Mouse (Mus musculus) heart, postnatal 36 days (tissue): Measurements from ENCODE around the gene Krtap13-1. TPM values are rescaled to one million over a fixed set of nuclear protein-coding genes. Genes with fewer than 3 reads are reported as not detected.
"Not testable (repeated sequence)": the region's sequence is repeated elsewhere in the genome, so short reads cannot be mapped to it uniquely, and the experiment has no call there.

Source experiments
- DNase-seq, 2 experiments: peaks; one replicate each; pipeline ENCODE4 v3.0.0; 2021 to 2022
- intact Hi-C: fragments of 180-260 bp; cut with DNase I; formaldehyde crosslinking; loops from one replicate; pipeline ENCODE4 v1.15.1; 2025
- total RNA-seq, 2 experiments: library from RNA; stranded (reverse); gene quantifications; 2 replicates each; pipeline ENCODE4 v1.2.3; 2021

Krtap13-1 gene
- not detected for total RNA-seq

DNA sequence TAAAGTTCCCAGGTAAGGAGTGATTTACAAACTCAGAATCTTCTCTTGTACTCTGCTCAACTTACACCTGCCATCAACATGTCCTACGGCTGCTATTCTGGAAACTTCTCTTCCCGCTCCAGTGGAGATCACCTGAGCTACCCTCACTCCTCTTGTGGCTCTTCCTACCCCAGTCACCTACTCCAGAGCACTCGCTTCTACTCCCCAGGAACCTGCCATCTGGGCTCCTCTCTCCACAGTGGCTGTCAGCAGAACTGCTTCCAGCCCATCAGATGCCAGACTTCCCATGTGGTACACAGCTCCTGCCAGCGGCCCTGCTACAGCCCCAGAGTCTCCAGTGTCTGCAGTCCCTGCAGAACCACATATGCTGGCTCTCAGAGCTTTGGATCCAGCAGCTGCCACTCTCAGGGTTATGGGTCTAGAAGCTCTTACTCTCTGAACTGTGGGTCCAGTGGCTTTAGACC lies at the start of gene Krtap13-1:
Gene Krtap13-1, plus strand, starts transcription at position 51 of the 464 bp plus-strand sequence.
- intact Hi-C loops, result no loop called here
- DNase-seq, result no peak

DNA sequence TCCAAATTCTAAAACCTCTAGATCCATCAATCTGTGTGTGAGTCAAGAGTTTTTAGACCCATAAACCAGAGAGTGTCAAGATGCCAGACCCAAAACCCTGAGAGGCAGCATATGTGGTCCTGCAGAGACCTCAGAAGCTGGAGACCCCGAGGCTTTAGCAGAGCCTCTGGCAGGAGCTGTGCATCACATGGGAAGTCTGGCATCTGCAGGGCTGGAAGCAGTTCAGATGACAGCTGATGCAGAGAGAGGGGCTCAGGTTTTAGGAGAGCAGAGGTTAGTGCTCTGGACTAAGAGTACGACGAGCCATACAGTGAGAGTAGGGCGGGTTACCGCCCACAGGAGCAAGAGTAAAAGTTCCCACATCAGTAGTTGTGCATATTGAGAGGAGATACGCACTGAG lies 49.6 kb upstream of the Krtap13-1 start:
- intact Hi-C loops, result no loop called here

DNA sequence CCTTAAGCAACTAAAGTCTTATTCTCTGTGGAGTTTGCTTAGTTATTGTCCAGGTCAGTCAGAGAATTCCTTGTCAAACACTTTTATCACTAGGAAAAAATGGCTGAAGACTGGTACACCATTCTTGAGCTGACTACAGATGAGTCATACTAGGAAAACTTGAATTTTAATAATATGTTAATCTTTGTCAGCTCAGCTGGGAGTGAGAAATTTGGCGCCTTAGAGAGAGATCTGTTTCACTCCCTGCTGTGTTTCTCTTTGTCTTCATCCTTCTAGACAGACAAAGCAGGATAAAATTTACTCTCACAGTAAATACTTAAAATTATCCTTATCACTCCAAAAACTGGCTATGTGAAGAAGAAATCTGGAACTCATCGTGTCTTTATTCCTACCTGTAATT lies 47.4 kb upstream of the Krtap13-1 start:
- no peak for DNase-seq
- intact Hi-C loops, result no loop called here

More for the DNA sequence above, 49.6 kb upstream of the Krtap13-1 start:
- no peak for DNase-seq

DNA sequence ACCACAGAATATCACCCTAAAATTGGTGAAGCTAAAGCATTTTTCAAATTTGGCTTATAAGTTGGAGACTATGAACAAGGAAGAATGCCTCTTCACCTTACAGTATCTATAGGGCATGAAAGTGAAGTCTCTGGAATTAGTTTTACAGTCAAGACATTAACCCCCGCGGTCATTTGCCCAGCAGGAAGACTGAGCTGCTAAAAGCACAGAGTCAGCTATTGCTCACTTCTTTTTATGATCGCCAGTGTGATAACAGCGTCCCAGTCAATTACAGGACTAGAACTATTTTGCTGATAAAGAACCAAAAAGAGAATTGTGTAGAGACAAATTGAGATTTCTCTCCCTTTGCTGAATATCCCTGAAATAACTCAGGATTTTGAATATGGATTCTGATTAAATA lies 32.4 kb upstream of the Krtap13-1 start:
- no peak for DNase-seq
- intact Hi-C loops, result no loop called here

DNA sequence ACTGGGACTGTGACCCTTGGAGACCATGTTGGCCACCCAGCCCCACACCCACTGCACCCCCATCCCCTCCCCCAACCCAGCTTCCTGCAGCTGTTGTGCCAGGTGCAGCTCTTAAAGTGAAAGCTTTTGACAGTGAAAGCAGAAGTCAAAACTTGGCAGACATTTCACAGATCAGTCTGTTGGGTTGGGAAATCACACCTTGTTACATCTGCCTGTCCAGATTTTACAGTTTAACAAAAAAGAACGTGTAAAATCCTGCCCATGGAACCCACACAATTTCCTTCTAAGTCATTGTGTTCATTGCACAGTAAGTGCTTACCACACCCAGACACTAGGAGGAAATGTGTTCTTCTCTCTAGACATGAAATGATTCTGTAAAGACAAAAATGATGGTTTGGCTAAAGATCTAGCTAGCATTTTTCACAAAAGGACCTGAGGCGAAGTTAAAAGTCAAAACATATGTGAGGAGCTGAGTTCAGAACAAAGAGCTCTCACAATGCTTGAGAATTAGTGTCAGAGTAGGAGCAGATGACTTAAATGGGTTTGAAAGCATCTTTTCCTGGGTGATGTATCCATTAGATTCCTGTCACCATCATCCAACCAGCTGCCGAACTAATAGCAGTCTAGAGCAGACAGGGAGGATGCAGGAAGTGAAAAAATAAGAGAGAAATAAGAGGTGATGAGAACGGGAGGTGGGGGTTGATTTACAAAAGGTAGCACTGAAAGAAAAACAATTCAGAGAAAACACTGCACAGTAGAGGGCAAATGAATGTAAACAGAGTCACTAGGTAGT lies 27.4 kb upstream of the Krtap13-1 start:
- no peak for DNase-seq
- intact Hi-C loops, result no loop called here

DNA sequence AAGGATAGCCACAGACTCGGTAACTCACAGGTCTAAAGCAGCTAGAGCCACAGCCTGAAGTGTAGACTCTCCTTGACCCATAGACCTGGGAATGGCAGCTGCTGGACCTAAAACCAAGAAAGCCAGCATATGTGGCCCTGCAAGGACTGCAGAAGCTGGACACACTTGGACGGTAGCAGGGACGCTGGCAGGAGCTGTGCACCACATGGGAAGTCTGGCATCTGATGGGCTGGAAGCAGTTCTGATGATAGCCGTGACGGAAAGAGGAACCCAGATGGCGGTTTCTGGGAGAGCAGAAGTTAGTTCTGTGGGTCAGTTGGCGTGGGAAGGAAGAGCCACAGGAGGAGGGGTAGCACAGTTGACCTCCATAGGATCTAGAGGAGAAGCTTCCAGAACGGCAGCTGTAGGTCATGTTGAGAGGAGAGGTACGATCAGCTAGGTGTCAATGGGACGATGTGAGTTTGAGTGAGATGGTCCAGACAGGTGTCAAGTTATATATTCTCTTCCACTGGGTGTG lies 21.1 kb upstream of the Krtap13-1 start, which contains the start of gene 2310061N02Rik:
Gene 2310061N02Rik, minus strand, starts transcription at position 467 of the 517 bp plus-strand sequence.
- intact Hi-C loops, result no loop called here
- no peak for DNase-seq

DNA sequence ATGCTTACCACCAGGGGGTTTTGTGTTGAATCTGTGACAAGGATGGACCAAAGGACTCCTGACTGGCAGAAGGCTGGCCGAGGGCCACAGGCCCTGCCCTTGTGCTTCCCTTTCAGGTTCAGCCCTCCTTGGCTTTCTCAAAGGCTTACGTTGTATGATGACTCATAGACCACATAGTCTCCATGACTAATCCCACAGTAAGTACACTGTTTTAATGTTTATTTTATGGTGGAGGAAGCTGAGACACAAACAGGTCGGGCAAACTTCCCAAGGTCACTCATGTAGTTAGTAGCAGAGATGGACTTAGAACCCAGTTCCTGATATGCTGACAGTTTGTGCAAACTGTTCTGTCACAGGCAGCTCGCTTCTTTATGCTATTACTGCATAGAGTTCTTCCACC lies 17.9 kb upstream of the Krtap13-1 start:
- intact Hi-C loops, result no loop called here
- DNase-seq, result no peak

DNA sequence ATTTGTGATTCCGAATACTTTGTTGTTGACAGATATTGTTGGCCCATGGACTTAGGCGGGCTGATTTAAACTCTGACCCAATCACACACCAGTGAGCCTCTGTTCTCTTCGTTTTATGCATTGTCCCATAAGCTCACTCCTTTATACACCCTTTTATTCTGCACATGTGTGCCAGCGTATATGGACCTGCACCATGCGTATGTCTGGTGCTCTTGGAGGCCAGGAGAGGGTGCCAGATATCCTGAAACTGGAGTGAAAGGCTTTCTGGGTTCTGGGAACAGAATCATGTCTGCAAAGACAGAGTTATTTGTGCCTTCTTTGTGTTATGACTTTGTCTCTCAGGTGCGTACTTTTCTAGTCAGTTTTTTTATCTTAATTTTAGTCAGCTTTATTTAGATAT lies 17.4 kb upstream of the Krtap13-1 start:
- intact Hi-C loops, result no loop called here
- DNase-seq, result no peak

DNA sequence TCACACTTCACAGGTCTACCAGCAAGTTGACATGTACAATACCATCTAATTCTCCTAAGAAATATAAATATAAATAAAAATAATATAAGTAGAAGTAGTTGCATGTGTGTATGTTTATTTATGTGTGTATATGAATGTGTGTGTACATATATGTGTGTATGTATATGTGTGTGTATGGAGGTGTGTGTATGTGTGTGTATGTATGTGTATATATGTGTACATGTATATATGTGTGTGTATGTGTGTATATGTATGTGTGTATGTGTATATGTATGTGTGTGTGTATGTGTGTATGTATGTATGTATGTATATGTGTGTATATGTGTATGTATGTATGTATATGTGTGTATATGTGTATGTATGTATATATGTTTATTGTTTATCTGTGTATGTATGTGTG lies 12.1 kb upstream of the Krtap13-1 start:
- intact Hi-C loops, result no loop called here
- no peak for DNase-seq

DNA sequence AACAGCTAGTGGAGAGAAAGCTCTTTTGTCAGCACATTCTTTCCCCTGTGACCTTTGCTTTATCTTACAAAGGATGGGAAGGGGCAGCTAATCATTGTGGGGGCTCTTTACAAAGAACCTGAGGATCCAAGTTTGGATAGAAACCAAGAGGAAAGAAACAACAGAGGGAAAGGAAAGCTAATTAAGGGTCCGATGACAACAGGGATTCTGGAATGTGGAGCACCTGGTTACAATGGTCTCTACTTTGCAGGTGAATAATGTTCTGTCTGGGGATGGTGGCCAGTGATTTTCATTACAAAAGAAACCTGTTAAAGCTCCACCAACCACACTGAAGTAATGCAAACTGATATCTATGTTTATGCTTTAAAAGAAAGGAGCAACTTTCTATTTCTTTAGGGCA lies 8.6 kb upstream of the Krtap13-1 start:
- DNase-seq, result no peak
- intact Hi-C loops, result no loop called here

DNA sequence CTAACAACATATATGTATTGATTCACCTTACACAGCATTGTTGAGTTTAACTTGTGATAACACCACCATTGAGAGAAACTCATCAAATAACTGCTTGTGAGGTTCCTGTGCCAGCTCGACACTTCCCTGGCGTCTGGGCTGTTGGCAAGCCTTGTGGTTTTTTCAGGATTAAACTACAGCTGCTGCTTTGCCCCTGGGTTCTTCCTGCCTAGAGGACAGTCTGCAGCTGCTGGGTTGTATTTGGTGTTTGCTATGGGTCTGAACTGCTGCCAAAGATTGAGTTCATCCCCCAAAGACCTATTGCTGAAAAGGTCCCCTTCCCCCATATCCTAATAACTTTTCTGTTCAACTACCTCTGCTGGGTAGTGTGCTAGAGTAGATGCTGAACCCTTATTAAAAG lies 6.7 kb downstream of the Krtap13-1 start:
- DNase-seq, result no peak
- intact Hi-C loops, result no loop called here

DNA sequence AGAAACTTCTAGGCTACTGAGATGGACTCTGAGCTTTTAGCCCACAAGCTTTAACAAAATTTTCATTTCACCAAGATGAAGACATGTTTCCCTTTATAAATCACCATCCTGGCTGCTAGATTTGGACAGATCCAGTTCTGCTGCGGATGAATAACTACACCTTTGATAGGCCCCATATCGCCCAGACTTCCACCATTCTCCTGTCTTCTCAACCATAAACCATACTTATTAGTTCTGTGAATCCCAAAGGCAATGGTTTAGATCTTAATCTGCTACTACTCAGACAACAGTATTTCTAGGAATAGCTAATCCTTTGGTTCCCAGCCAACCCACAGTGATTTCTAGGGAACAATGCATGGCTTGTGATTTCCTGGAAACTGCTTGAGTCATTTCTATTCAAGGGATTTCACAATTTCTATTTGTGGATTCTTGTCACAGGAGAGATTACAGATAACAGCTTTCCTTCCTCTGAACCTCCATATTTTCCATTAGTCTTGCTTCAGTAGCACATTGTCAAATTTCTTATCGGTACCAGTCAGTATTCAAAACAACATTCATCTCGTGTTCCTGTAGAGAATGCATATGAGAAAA lies 16.2 kb downstream of the Krtap13-1 start:
- intact Hi-C loops, result no loop called here
- no peak for DNase-seq

DNA sequence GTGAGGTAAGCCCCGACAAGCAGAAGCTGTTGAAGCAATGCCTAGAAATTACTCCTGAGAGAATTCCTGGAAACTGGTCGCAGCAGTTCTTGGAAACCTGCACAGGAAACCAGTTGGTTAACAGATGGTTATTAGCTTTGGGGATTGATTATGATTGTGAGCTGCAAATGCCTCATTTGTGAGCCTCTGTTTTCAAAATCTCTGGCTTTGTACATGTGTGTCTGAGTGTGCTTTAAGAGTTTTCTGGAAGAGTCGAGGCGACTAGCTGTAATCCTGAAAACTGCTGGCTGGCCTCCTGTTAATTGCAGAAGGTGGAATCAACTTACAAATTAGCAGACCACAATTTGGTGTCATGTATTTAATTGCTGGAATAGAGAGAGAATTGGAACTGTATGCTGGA lies 19.3 kb downstream of the Krtap13-1 start:
- no peak for DNase-seq
- intact Hi-C loops, result no loop called here

DNA sequence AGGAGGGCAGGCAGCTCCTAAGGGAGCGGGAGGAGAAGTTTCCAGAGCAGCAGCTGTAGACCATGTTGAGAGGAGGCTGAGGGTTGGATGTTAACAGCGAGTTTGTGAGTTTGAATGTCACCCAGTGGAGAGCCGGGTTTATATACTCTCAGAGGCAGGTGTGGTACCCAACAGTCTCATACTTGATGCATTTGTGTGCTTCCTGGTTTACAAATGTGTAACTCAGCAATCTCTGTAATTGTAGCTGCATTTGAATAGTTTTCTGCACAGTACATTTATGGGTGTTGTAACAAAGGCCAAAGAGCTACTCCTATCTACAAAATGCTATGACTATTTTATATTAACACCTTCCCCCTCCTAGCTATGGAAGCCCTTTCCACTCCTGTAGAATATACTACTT lies 22.9 kb downstream of the Krtap13-1 start, which contains the start of gene Krtap13:
Gene Krtap13, minus strand, starts transcription at position 101 of the 400 bp plus-strand sequence.
- intact Hi-C loops, result not testable (repeated sequence)

DNA sequence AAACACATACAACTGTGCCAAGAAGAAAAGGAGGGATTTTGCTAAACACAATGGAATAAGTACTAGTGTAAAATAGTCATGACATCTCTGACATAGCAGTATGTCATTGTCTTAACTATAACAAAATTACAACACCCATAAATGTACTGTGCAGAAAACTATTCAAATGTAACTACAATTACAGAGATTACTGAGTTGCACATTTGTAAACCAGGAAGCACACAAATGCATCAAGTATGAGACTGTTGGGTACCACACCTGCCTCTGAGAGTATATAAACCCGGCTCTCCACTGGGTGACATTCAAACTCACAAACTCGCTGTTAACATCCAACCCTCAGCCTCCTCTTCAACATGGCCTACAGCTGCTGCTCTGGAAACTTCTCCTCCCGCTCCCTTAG lies 29.9 kb downstream of the Krtap13-1 start, which contains the start of gene 2310034C09Rik:
Gene 2310034C09Rik, plus strand, starts transcription at position 301 of the 400 bp plus-strand sequence.
- intact Hi-C loops, DNase-seq: not testable (repeated sequence)

More for the DNA sequence above, 22.9 kb downstream of the Krtap13-1 start, which contains the start of gene Krtap13:
- DNase-seq, result not testable (repeated sequence)

DNA sequence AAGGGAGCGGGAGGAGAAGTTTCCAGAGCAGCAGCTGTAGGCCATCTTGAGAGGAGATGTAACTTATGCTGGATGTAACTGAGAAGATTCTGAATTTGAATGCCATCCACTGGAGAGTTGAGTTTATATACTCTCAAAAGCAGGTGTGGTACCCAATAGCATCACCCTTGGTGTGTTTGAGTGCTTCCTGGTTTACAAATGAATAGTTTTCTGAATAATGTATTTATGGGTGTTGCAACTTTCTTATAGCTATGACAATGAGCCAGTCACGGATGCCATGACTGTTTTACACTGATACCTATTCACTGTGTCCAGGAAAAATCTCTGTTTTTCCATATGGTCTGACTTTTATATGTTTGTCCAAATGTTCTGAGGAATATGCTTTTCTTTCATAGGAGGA lies 45.4 kb downstream of the Krtap13-1 start, which contains the start of gene 2310057N15Rik:
Gene 2310057N15Rik, minus strand, starts transcription at position 101 of the 400 bp plus-strand sequence.
- intact Hi-C loops, result no loop called here

DNA sequence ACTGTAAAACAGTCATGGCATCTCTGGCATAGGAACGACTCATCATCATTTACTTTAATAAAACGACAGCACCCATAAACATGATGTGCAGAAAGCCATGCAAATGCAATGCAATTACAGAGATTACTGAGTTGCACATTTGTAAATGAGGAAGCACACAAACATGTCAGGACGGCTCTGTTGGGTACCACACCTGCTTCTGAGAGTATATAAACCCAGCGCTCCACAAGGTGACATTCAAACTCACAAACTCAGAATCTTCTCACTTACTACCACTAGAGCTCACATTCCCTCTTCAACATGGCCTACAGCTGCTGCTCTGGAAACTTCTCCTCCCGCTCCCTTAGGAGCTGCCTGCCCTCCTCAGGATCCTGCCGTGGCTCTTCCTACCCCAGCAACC lies 48.9 kb downstream of the Krtap13-1 start, which contains the start of gene Gm5965:
Gene Gm5965, plus strand, starts transcription at position 301 of the 400 bp plus-strand sequence.
- DNase-seq, result no peak
- intact Hi-C loops, result no loop called here

More for the DNA sequence above, 45.4 kb downstream of the Krtap13-1 start, which contains the start of gene 2310057N15Rik:
- DNase-seq, result no peak
